Mouse (Mus musculus): Measurements from ENCODE around the gene Tbl3.

The Tbl3 gene

DNA sequence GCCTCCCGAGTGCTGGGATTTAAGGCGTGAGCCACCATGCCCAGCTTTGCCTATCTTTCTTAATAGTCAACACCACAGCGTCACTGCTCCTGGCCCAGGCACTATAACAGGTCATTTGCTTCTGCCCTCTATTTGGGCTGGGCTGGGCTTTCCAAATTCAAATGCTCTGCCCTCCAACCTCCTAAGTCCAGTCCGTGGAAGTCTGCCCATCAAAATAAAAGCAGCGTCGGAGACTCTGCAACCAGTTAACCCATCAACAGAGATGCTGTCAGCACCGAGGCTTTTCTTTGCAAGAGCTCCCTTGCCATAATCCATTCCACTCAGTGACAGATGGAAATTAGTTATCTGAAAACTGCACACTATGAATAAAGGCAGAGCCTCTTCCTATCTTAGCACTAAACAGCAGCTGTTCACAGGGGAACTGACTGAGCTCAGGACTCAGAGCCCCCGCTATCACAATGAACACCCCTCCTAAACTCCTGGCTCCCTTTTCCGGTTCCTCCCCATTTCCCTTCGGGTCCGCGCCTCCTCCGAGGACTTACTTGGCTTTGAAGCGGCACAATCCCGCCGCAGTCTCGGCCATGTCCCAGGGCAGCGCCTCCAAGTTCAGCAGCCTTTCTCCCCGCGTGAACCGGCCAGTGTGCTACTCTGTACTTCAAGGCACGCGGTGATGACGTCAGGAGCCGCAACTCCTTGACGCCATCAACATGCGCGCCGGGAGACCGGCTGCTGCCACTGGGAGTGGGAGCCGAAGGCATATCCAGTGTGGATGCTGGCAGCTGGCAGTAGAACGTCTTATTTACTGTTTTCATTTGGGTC is at the start of gene Tbl3:
TSS of gene Tbl3 (minus strand) at position 679 of the 819 bp plus-strand sequence.
- peak; percentile 82 for DNase-seq (ENCODE audit: low spot score)

- no peak for DNase-seq (ENCODE audit: low spot score)
Measured at GRCm38 (mm10) chr17:24752415-24753394, 45.2 kb upstream of the Tbl3 start, which contains the start of gene Hs3st6. Gene Hs3st6, plus strand, starts transcription at chr17:24752988.

- no peak for DNase-seq (ENCODE audit: low spot score)
Measured at GRCm38 (mm10) chr17:24751528-24751927, 44.1 kb upstream of the Tbl3 start.

DNA sequence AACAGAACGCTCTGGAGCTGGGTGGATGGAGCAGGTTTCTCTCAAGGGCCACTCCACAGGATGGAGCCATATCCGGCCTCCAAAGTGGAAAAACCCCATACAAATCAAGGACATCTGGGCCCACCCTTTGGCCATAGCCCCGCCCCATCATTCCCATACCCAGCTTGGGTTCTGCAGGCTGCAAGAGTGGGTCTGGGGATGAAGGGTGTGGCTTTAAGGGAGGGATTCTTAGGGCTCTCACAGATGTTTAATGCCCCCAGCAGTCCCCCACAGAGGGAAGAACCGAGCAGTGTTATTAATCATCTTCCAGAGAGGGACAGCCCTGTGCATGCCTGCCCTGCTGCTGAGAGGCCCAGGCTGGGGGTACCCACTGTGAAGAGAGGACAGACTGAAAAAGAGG is 39.5 kb upstream of the Tbl3 start:
- DNase-seq (ENCODE audit: low spot score), result no peak

- peak; percentile 40 for DNase-seq (ENCODE audit: low spot score)
Measured at GRCm38 (mm10) chr17:24745526-24746497, 38.4 kb upstream of the Tbl3 start.

DNA sequence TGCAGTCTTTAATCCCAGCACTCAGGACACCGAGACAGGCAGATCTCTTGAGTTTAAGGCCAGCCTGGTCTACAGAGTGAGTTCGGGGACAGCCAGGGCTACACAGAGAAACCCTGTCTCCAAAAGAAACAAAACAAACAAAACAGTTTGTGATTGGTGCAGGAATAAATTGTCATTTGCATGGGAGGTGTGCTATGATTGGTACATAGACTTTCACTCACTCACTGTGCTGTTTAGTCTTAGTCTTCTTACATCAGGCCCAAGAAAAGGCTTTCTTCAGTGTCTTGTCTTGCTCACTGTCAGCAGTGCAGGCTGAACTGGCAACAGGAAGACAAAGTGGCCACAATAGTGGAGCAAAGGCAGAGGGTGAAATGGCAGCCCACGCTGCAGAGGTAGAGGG is 36.9 kb upstream of the Tbl3 start:
- no peak for DNase-seq (ENCODE audit: low spot score)

- DNase-seq (ENCODE audit: low spot score), result no peak
Measured at GRCm38 (mm10) chr17:24743896-24744295, 36.4 kb upstream of the Tbl3 start.

- DNase-seq (ENCODE audit: low spot score), result no peak
Measured at GRCm38 (mm10) chr17:24742307-24742706, 34.8 kb upstream of the Tbl3 start.

DNA sequence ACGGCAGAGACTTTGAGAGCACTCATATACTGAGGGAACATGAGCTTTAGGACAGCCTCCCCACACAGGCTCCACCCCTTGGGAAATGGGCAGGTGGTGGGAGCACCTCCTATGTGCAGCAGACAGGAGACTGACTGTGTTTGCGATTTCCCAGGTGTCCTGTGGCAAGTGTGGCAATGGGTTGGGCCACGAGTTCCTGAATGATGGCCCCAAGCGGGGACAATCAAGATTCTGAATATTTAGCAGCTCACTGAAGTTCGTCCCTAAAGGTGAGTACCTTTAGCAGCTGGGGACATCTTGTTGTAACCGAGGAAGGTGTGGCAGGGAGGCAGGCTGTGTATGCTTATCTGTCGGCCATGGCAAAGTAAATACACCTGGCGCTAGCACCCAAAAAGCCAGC is 32.5 kb upstream of the Tbl3 start:
- no peak for DNase-seq (ENCODE audit: low spot score)

DNA sequence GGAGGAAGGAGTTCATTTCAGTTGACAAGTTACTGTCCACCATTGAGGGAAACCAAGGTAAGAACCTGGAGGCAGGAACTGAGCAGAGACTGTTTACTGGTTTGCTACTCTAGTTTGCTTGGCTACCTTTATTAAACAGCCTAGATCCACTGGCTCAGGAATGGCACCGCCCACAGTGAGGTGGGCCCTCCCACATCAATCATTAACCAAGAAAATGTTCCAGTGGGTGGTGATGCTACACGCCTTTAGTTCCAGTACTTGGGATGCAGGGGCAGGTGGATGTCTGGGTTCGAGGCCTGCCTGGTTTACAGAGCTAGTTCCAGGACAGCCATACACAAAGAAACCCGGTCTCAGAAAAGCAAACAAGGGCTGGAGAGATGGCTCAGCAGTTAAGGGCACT is 30.8 kb upstream of the Tbl3 start:
- no peak for DNase-seq (ENCODE audit: low spot score)

- no peak for DNase-seq (ENCODE audit: low spot score)
Measured at GRCm38 (mm10) chr17:24737135-24737810, 29.8 kb upstream of the Tbl3 start.

GRCm38 (mm10) chr17:24736330-24737051 is 29.0 kb upstream of the Tbl3 start, which contains the start of gene Msrb1:
Gene Msrb1, plus strand, starts transcription at chr17:24736642.
- peak; percentile 98 for DNase-seq (ENCODE audit: low spot score)

GRCm38 (mm10) chr17:24735446-24735845 is 28.0 kb upstream of the Tbl3 start:
- DNase-seq (ENCODE audit: low spot score), result no peak

DNA sequence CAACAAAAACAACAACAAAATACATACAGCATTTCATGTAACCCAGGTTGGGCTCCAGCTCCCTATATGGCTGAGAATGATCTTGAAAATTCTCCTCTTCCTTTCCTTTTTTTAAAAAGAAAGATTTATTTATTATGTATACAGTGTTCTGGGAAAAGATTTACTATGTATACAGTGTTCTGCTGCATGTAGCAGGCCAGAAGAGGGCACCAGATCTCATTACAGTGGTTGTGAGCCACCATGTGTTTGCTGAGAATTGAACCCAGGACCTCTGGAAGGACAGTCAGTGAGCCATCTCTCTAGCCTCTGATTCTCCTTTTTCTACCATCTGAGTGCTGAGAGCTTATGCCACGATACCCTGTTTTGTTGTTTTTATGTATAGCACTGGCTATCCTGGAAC is 27.1 kb upstream of the Tbl3 start:
- DNase-seq (ENCODE audit: low spot score), result no peak

- no peak for DNase-seq (ENCODE audit: low spot score)
Measured at GRCm38 (mm10) chr17:24733434-24734050, 26.1 kb upstream of the Tbl3 start.

- DNase-seq (ENCODE audit: low spot score), result no peak
Measured at GRCm38 (mm10) chr17:24732233-24732935, 24.9 kb upstream of the Tbl3 start.

DNA sequence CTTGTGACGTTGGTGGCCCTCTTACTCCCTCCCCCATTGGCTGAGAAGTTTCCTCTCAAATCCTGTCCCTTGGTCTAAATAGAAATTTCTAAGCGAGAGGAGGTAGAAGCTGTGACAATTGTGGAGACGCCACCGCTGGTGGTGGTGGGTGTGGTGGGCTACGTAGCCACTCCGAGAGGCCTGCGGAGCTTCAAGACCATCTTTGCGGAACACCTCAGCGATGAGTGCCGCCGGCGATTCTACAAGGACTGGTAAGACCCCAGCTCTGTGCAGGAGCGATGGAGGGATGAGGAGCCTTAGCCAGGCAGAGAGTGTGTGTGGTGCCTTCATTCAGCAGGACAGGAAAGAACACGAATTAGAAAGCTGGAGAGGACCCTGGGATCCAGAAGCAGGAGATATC is 23.3 kb upstream of the Tbl3 start:
- DNase-seq (ENCODE audit: low spot score), result no peak

GRCm38 (mm10) chr17:24729067-24729466 is 21.6 kb upstream of the Tbl3 start:
- DNase-seq (ENCODE audit: low spot score), result no peak

DNA sequence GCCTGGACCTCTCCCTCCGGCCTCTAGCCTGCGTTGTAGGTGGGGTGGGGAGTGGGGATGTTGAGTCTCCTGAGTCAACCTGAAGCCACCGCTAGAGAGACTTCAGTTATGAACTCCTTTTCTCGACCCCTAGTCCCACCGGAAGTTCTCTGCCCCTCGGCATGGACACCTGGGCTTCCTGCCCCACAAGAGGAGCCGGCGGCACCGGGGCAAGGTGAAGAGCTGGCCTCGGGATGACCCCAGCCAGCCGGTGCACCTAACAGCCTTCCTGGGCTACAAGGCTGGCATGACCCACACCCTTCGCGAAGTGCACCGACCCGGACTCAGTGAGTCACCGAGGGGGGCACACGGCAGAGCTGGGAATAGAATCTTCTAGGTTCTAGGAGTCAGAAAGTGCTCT is 20.7 kb upstream of the Tbl3 start:
- DNase-seq (ENCODE audit: low spot score), result no peak

Data from ovary, adult 18-20 months (tissue).